Mouse (Mus musculus): Measurements from ENCODE around the gene Ppil4. TPM values are rescaled to one million over a fixed set of nuclear protein-coding genes. Genes with fewer than 3 reads are reported as not detected.

Gene Ppil4
- polyA plus RNA-seq, 1 experiment = 13.4 TPM

DNA sequence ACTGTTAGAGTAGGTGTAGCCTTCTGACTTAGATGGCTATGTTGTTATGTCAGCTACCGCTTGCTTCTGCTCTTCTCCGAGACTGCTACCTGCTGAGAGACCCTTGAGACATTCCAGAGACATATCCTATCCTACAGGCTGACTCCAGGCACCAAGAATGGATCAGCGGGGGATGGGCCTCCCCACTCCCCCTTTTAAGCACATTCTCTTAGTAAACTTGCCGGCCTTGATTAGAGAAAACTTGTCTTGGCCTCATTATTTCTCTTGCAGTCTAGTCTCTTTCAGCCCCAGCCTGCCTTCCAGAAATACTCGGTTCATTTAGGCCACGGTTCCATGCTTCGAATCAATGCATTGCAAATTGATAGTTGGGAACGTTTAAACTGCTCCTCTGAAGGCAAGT is 77.1 kb downstream of the Ppil4 start:
- Histone ChIP-seq H3K36me3 (ENCODE audit: control insufficient read depth, insufficient read depth, low read length) (peaks cover 6% of the 10 kb centered on the region; the same call in 1 of the 2 replicates), H3K4me1 (replicated peaks; ENCODE audit: control insufficient read depth, insufficient read depth, low read length) (no peaks in the 10 kb centered on the region), H3K27ac (ENCODE audit: control insufficient read depth, insufficient read depth, low read length) (no peak overlapping the region), H3K4me3 (ENCODE audit: control insufficient read depth, insufficient read depth, low read length) (no peak overlapping the region), H3K27me3 (ENCODE audit: control insufficient read depth, insufficient read depth, low read length) (no peaks in the 10 kb centered on the region)
- WGBS = 94% methylated on average over 8 of the region's 8 CpGs
- no peak for DNase-seq
- TF ChIP-seq POLR2A (IDR thresholded peaks at IDR 0.05; ENCODE audit: control insufficient read depth, extremely low read depth, insufficient read depth, low read length, poor library complexity) (no peak), CTCF (IDR thresholded peaks at IDR 0.05; ENCODE audit: borderline replicate concordance, control insufficient read depth, extremely low read depth, insufficient read depth, low read length, poor library complexity) (no peak)

DNA sequence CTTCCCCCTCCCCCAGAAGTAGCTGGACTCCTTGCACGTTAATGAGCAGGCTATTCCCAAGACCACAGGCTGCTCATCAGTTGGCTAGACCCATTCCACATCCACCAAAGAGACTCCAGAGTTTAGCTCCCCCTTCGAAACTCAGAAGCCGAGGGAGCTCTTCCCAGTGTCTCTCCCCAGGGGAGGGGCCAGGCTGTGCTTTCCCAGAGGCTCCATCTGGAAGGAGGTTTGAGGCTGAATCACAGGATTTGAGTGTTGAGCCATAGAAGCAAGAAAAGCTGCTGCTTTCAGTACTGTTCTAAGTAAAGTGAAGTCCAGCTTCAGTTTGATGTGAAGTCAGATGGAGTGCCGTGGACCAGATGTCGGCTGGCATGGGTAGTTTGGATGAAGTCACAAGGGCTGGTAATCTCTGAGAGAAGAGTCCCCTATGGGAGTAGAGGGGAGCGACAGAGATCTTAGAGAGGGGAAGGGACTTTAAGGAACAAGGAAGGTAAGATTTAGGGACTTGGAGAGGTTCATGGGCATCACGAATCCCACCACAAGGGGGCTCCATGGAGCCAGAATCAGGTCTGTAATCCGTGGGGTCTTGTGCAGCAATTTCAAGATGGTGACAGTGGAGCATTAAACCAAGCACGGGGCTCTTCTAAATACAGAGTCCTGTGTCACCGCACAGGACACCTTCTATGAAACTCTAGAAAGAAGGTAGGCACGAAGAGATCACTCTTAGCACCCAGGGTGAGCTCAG is 78.1 kb downstream of the Ppil4 start:
- no peak overlapping the region for H3K4me3 ChIP-seq (ENCODE audit: control insufficient read depth, insufficient read depth, low read length)
- DNase-seq = peak; percentile 63
- H3K27me3 ChIP-seq (ENCODE audit: control insufficient read depth, insufficient read depth, low read length) = no peaks in the 10 kb centered on the region
- peaks cover 6% of the 10 kb centered on the region; the same call in 1 of the 2 replicates for H3K36me3 ChIP-seq (ENCODE audit: control insufficient read depth, insufficient read depth, low read length)
- WGBS = 75% methylated on average over 11 of the region's 11 CpGs
- TF ChIP-seq POLR2A (IDR thresholded peaks at IDR 0.05; ENCODE audit: control insufficient read depth, extremely low read depth, insufficient read depth, low read length, poor library complexity) = no peak
- TF ChIP-seq CTCF (IDR thresholded peaks at IDR 0.05; ENCODE audit: borderline replicate concordance, control insufficient read depth, extremely low read depth, insufficient read depth, low read length, poor library complexity) = no peak
- H3K27ac ChIP-seq (ENCODE audit: control insufficient read depth, insufficient read depth, low read length) = no peak overlapping the region
- no peaks in the 10 kb centered on the region for H3K4me1 ChIP-seq (replicated peaks; ENCODE audit: control insufficient read depth, insufficient read depth, low read length)

DNA sequence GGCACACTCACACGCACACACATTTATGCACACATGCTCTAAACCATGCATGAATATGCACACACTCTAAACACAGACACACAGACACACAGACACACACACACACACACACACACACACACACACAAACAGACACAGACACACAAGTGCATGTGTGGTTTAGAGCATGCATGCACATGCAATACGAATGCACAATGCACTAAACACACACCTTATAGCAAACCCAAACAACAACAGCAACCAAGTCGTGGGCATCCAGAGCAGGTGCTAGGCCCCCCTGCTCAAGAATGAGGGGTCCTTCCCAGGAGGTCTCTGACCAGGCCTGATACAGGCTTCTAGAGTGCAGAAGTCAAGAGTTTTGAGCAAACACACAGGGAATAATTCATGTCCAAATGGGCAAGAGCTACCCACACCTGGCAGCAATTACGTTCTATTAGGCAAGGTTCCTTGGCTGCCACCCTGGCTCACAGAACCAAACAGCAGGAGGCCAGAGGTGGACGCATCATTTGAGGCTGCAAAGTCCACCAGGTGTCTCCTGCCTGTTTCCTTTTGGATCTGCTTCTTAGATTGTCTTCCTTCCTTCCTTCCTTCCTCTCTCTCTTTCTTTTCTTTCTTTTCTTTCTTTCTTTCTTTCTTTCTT is 78.8 kb downstream of the Ppil4 start:
- DNase-seq = no peak
- no peak overlapping the region for H3K4me3 ChIP-seq (ENCODE audit: control insufficient read depth, insufficient read depth, low read length)
- TF ChIP-seq POLR2A (IDR thresholded peaks at IDR 0.05; ENCODE audit: control insufficient read depth, extremely low read depth, insufficient read depth, low read length, poor library complexity) (no peak), CTCF (IDR thresholded peaks at IDR 0.05; ENCODE audit: borderline replicate concordance, control insufficient read depth, extremely low read depth, insufficient read depth, low read length, poor library complexity) (no peak)
- H3K4me1 ChIP-seq (replicated peaks; ENCODE audit: control insufficient read depth, insufficient read depth, low read length) = no peaks in the 10 kb centered on the region
- 97% methylated on average over 5 of the region's 5 CpGs for whole genome bisulfite sequencing
- peaks cover 6% of the 10 kb centered on the region; the same call in 1 of the 2 replicates for H3K36me3 ChIP-seq (ENCODE audit: control insufficient read depth, insufficient read depth, low read length)
- H3K27ac ChIP-seq (ENCODE audit: control insufficient read depth, insufficient read depth, low read length) = no peak overlapping the region
- no peaks in the 10 kb centered on the region for H3K27me3 ChIP-seq (ENCODE audit: control insufficient read depth, insufficient read depth, low read length)

Other genes with a start within 250 kb of the Ppil4 start
- gene Lrp11, start 203.1 kb upstream of the Ppil4 start, polyA plus RNA-seq (2012; rRNA removed) = 3.8 and 5.0 TPM in 2 replicates
- 13.2 and 14.2 TPM in 2 replicates for gene Nup43, start 125.4 kb upstream of the Ppil4 start, polyA plus RNA-seq (2012; rRNA removed)
- gene Pcmt1, start 111.8 kb upstream of the Ppil4 start, polyA plus RNA-seq (2012; rRNA removed) = 35.5 and 35.6 TPM in 2 replicates
- 17.3 and 17.9 TPM in 2 replicates for gene Lats1, start 111.7 kb upstream of the Ppil4 start, polyA plus RNA-seq (2012; rRNA removed)
- gene Katna1, start 66.9 kb upstream of the Ppil4 start, polyA plus RNA-seq (2012; rRNA removed) = 5.4 and 8.0 TPM in 2 replicates
- 20.2 and 23.7 TPM in 2 replicates for gene Ginm1, start 67 bp upstream of the Ppil4 start, polyA plus RNA-seq (2012; rRNA removed)
- gene Zc3h12d, start 39.6 kb downstream of the Ppil4 start, polyA plus RNA-seq (2012; rRNA removed) = 5.6 and 6.7 TPM in 2 replicates
- 75.7 and 78.1 TPM in 2 replicates for gene Tab2, start 163.3 kb downstream of the Ppil4 start, polyA plus RNA-seq (2012; rRNA removed)